Mouse (Mus musculus): Measurements from ENCODE around the gene Plekha6.

GRCm38 (mm10) chr1:133203701-133204100 is 39.7 kb downstream of the Plekha6 start:
- TF ChIP-seq CTCF (IDR thresholded peaks at IDR 0.05 in 2 of 3, conservative IDR thresholded peaks at IDR 0.05 in 1 of 3; ENCODE audit: control insufficient read depth in 1 of 3, insufficient read depth in 1 of 3, low read depth in 2 of 3, low read length in 3 of 3, poor library complexity in 1 of 3, severe bottlenecking in 1 of 3) (no peak), POLR2A (IDR thresholded peaks at IDR 0.05; ENCODE audit: control insufficient read depth in 1 of 2, insufficient read depth in 1 of 2, low read depth in 1 of 2, low read length in 2 of 2, poor library complexity in 1 of 2) (no peak), EP300 (IDR thresholded peaks at IDR 0.05; ENCODE audit: low read depth in 1 of 2, low read length in 2 of 2) (no peak), GABPA (IDR thresholded peaks at IDR 0.05; ENCODE audit: low read depth, low read length) (no peak), MYB (IDR thresholded peaks at IDR 0.05; ENCODE audit: low read depth, low read length) (no peak), HCFC1 (IDR thresholded peaks at IDR 0.05; ENCODE audit: low read depth, low read length) (no peak), GATA1 (IDR thresholded peaks at IDR 0.05; ENCODE audit: low read depth, low read length) (no peak), SIN3A (IDR thresholded peaks at IDR 0.05; ENCODE audit: low read length) (no peak)

All from MEL (cell line).